Mouse (Mus musculus): ENCODE results near the gene Acvr1. TPM values are rescaled to one million over a fixed set of nuclear protein-coding genes. Genes with fewer than 3 reads are reported as not detected.

The Acvr1 gene
- polyA plus RNA-seq, 1 experiment from 2014 or later, result 12.9 TPM

DNA sequence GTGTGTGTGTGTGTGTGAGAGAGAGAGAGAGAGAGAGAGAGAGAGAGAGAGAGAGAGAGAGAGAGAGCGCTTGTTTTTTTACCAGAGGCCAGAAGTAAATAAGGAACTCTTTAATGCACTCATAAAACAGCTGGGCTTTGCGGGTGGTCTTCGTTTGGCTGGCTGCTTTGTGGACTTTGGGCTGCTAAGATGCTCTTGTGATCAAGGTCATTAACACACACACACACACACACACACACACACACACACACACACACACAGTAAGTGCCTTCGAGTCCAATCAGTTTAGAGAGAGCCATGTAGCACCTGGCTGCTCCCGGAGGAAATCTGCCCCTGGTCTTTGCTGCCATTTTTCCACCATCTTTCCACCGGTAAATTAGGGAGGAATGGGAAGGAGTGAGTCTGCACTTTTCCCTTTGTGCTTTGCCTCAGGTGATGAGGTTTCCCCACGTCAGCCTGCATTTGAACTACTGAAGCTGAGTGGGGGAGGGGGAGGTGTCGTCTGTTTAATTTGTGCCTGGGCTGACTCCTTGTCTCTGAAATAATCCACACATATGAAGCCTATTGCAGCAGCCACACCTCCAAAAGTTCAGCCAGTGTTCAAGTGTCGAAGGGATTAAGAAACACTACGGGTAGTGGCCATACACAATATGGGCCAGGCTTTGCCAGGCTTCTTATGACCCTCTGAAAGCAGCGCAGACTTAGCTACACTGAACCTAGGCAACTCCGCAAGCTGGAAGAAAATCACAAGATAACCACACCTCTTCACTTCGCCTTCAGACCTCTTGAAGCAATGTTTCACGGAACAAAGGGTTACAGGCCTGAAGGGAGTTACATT lies 80.3 kb downstream of the Acvr1 start:
- Histone ChIP-seq H3K4me1 (ENCODE audit: control insufficient read depth, insufficient read depth, low read length) (peaks cover 58% of the 10 kb centered on the region), H3K4me2 (no peak overlapping the region), H3K27me3 (ENCODE audit: control insufficient read depth, insufficient read depth, low read length) (no peaks in the 10 kb centered on the region), H3K9me3 (replicated peaks; ENCODE audit: control insufficient read depth, low read length) (no peaks in the 10 kb centered on the region), H3K9ac (ENCODE audit: low read depth, low read length) (no peak overlapping the region), H3K36me3 (ENCODE audit: control insufficient read depth, insufficient read depth, low read length) (0 out of 2 replicates have a peak, but pooled peaks cover 4% of the 10 kb centered on the region), H3K4me3 (ENCODE audit: low read depth, low read length) (no peak overlapping the region), H3K27ac (ENCODE audit: low read depth, low read length) (peak overlapping the region; percentile 29; the same call in 1 of the 2 replicates)
- 63% methylated on average over 14 of the region's 14 CpGs for WGBS (ENCODE audit: insufficient replicate concordance)
- no peak for ATAC-seq (replicated peaks; ENCODE audit: insufficient number of reproducible peaks, low FRiP score, low TSS enrichment)

DNA sequence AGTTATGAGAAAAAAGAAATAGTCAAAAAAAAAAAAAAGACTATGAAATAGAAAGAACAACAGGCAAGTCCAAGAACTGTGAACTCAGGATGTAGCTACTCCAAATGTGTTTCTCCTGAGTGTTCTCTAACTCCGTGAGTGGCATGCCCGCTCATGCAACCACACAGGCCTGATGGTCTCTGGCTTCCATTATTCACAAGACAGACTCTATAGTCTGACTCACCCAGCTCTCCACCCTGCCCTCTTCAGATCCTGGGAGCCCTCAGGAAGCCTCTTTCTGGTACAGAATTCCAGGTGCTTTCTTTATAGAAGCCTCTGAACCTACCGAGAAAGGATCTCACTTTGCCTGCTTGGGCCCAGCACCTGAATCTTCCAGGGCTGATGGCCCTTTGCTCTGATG lies 81.3 kb downstream of the Acvr1 start:
- WGBS (ENCODE audit: insufficient replicate concordance), result 75% methylated on average over 3 of the region's 3 CpGs
- Histone ChIP-seq H3K4me1 (ENCODE audit: control insufficient read depth, insufficient read depth, low read length) (peaks cover 58% of the 10 kb centered on the region), H3K4me3 (ENCODE audit: low read depth, low read length) (no peak overlapping the region), H3K9me3 (replicated peaks; ENCODE audit: control insufficient read depth, low read length) (no peaks in the 10 kb centered on the region), H3K36me3 (ENCODE audit: control insufficient read depth, insufficient read depth, low read length) (no peaks in the 10 kb centered on the region), H3K27ac (ENCODE audit: low read depth, low read length) (no peak overlapping the region), H3K27me3 (ENCODE audit: control insufficient read depth, insufficient read depth, low read length) (no peaks in the 10 kb centered on the region), H3K4me2 (no peak overlapping the region), H3K9ac (ENCODE audit: low read depth, low read length) (no peak overlapping the region)
- no peak for ATAC-seq (replicated peaks; ENCODE audit: insufficient number of reproducible peaks, low FRiP score, low TSS enrichment)

DNA sequence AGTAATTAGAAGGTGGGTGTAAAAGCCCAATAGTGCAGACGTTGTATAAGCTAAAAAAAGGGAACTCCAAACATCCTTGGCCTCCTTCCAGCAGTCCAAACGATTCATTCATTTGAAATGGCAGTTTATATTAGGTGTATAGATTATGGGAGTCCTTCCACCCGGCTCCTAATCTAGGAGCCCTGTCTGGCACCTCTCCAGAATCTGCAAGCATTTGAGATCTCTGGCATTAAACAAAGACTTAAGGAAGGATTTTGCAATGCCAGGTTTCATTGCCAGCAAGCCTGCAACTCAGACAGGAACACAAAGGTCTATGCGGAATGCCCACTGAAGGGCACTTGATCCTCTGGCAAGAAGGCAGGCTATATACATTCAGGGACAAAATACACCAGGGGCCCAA lies 81.8 kb downstream of the Acvr1 start:
- Histone ChIP-seq H3K36me3 (ENCODE audit: control insufficient read depth, insufficient read depth, low read length) (no peaks in the 10 kb centered on the region), H3K9me3 (replicated peaks; ENCODE audit: control insufficient read depth, low read length) (no peaks in the 10 kb centered on the region), H3K27me3 (ENCODE audit: control insufficient read depth, insufficient read depth, low read length) (no peaks in the 10 kb centered on the region), H3K27ac (ENCODE audit: low read depth, low read length) (peak overlapping the region; percentile 30; the same call in 1 of the 2 replicates), H3K9ac (ENCODE audit: low read depth, low read length) (no peak overlapping the region), H3K4me3 (ENCODE audit: low read depth, low read length) (no peak overlapping the region), H3K4me2 (no peak overlapping the region), H3K4me1 (ENCODE audit: control insufficient read depth, insufficient read depth, low read length) (peaks cover 58% of the 10 kb centered on the region)
- 28% methylated on average over 4 of the region's 4 CpGs for WGBS (ENCODE audit: insufficient replicate concordance)
- ATAC-seq (replicated peaks; ENCODE audit: insufficient number of reproducible peaks, low FRiP score, low TSS enrichment), result no peak

DNA sequence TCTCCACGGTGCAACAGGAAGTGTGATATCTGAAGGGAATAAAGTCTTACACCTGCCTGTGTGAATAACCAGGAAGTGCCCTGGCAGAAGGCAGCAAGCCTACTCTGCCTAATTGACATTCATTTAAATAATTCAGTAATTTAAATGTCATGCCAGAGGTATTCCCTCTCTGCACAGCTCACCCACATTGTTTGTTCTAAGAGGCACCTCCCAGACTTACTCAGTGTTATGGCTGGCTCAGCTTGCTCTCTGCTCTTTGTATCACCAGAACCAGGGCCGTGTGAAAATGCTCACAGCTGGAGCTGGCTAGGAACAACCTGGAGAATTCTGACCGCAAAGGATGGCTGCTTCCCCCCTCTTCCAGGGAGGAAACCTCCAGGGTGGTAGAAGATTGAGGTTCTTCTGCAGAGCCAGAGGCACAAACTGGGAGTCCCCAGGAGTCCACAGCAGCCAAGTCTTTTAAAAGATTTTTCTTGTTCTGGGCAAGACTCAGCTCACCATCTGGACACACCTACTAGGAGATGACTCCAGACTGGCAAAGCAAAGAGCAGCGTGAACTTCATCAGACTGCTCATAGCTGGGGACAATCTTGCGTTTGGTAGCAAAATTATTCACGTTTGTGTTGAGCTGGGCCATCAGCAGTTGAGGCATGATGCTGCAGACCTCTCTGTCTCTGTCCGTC lies 82.5 kb downstream of the Acvr1 start:
- no peak overlapping the region for H3K4me3 ChIP-seq (ENCODE audit: low read depth, low read length)
- peaks cover 51% of the 10 kb centered on the region for H3K4me1 ChIP-seq (ENCODE audit: control insufficient read depth, insufficient read depth, low read length)
- H3K27ac ChIP-seq (ENCODE audit: low read depth, low read length), result peak overlapping the region; percentile 30
- WGBS (ENCODE audit: insufficient replicate concordance), result 41% methylated on average over 7 of the region's 7 CpGs
- H3K36me3 ChIP-seq (ENCODE audit: control insufficient read depth, insufficient read depth, low read length), result no peaks in the 10 kb centered on the region
- H3K9ac ChIP-seq (ENCODE audit: low read depth, low read length), result no peak overlapping the region
- H3K9me3 ChIP-seq (replicated peaks; ENCODE audit: control insufficient read depth, low read length), result no peaks in the 10 kb centered on the region
- ATAC-seq (replicated peaks; ENCODE audit: insufficient number of reproducible peaks, low FRiP score, low TSS enrichment), result no peak
- H3K27me3 ChIP-seq (ENCODE audit: control insufficient read depth, insufficient read depth, low read length), result no peaks in the 10 kb centered on the region
- no peak overlapping the region for H3K4me2 ChIP-seq

DNA sequence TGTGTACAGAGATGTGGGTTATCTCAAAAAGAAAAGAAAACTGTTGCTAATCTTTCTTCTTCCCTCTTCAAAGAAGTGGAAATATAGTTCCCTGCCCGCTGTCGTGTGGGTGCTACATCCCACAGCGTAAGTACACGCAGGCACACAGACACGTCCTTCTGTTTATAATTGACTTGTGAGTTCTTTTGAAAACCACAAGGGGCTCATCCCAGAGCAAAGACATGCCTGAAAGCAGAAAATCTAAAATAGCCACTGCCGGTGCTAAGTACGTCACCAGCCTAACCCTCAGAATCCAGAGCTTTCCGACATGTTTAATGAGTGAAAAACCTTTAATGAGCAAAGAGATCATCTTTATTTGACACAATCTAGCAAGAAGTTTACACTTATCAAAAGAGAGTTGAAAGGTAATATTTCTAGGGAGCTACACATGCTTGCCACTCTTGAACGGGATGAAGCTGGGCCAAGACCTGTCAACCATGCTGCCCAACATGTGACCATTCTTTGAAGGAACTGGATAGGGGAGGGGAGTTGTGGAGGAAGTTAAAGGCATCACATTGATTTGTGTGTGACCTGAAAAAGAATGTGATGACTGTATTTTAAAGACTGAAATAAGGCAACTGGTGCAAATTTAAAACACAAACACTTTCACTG lies 85.4 kb downstream of the Acvr1 start:
- Histone ChIP-seq H3K9me3 (replicated peaks; ENCODE audit: control insufficient read depth, low read length) (no peaks in the 10 kb centered on the region), H3K27ac (ENCODE audit: low read depth, low read length) (no peak overlapping the region), H3K27me3 (ENCODE audit: control insufficient read depth, insufficient read depth, low read length) (no peaks in the 10 kb centered on the region), H3K9ac (ENCODE audit: low read depth, low read length) (no peak overlapping the region), H3K36me3 (ENCODE audit: control insufficient read depth, insufficient read depth, low read length) (no peaks in the 10 kb centered on the region), H3K4me1 (ENCODE audit: control insufficient read depth, insufficient read depth, low read length) (peaks cover 22% of the 10 kb centered on the region), H3K4me2 (no peak overlapping the region), H3K4me3 (ENCODE audit: low read depth, low read length) (no peak overlapping the region)
- WGBS (ENCODE audit: insufficient replicate concordance), result 82% methylated on average over 9 of the region's 9 CpGs
- no peak for ATAC-seq (replicated peaks; ENCODE audit: insufficient number of reproducible peaks, low FRiP score, low TSS enrichment)

DNA sequence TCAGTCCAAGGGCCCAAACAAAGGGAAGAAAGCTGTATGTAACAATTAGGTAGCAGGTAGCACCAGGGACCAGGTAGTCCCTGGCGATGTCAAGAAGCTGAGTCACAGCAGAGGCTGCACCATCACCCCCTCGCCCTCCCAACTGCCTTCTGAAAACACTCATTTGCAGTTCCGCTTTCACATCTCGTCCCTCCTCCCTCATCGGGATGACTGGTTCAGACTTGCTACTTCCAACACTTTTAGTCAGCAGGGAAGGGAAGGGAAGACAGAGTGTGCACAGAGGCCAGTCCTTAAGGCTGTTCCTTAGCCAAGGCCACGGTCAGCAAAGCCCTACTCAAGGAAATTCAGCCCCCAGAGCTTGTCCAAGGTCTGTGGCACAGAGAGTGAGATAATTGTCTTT lies 86.2 kb downstream of the Acvr1 start:
- Histone ChIP-seq H3K4me1 (ENCODE audit: control insufficient read depth, insufficient read depth, low read length) (peaks cover 17% of the 10 kb centered on the region), H3K9ac (ENCODE audit: low read depth, low read length) (no peak overlapping the region), H3K9me3 (replicated peaks; ENCODE audit: control insufficient read depth, low read length) (no peaks in the 10 kb centered on the region), H3K36me3 (ENCODE audit: control insufficient read depth, insufficient read depth, low read length) (no peaks in the 10 kb centered on the region), H3K4me2 (no peak overlapping the region), H3K27ac (ENCODE audit: low read depth, low read length) (no peak overlapping the region), H3K4me3 (ENCODE audit: low read depth, low read length) (no peak overlapping the region), H3K27me3 (ENCODE audit: control insufficient read depth, insufficient read depth, low read length) (no peaks in the 10 kb centered on the region)
- WGBS (ENCODE audit: insufficient replicate concordance), result 75% methylated on average over 6 of the region's 6 CpGs
- no peak for ATAC-seq (replicated peaks; ENCODE audit: insufficient number of reproducible peaks, low FRiP score, low TSS enrichment)

DNA sequence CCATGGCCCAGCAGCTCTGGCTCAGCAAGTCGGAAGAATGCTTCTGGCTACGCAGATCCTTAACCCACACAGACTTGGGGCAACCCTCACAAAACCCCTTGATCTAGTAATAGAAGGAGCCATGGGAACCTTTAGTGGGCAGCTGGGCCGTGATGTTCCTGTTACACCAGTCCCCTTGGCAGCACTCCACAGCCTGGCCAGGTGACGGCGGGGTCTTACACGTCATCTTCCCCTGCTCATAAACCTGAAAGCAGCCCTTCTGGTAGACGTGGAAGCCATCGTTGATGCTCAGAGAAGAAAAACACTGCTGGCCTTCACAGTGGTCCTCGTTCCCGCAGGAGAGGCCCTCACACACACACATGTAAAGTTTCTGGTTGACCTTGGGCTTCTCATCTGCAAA lies 87.4 kb downstream of the Acvr1 start:
- WGBS (ENCODE audit: insufficient replicate concordance), result 86% methylated on average over 10 of the region's 10 CpGs
- Histone ChIP-seq H3K9me3 (replicated peaks; ENCODE audit: control insufficient read depth, low read length) (no peaks in the 10 kb centered on the region), H3K27ac (ENCODE audit: low read depth, low read length) (no peak overlapping the region)

DNA sequence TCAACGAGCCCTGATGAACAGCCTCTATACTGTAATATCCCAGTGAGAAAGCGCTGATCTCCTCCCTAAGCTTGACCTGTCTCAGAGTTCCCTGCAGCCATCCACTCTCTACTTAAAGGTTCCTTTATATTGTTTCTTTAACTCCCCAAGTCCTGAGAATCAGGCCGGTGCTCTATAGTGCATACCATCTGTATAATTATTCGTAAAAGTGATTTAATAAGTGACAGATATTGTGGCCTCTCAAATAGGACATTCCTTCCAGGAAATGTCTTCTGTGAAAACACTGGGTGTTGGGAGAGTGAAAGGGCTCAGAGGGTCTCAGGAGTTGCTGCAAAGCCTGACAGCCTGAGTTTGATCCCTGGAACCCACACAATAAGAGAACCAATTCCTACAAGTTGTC lies 88.8 kb downstream of the Acvr1 start:
- Histone ChIP-seq H3K36me3 (ENCODE audit: control insufficient read depth, insufficient read depth, low read length) (peaks cover 3% of the 10 kb centered on the region), H3K27me3 (ENCODE audit: control insufficient read depth, insufficient read depth, low read length) (no peaks in the 10 kb centered on the region), H3K4me3 (ENCODE audit: low read depth, low read length) (no peak overlapping the region), H3K27ac (ENCODE audit: low read depth, low read length) (no peak overlapping the region), H3K9ac (ENCODE audit: low read depth, low read length) (no peak overlapping the region), H3K4me2 (no peak overlapping the region), H3K4me1 (ENCODE audit: control insufficient read depth, insufficient read depth, low read length) (no peaks in the 10 kb centered on the region), H3K9me3 (replicated peaks; ENCODE audit: control insufficient read depth, low read length) (no peaks in the 10 kb centered on the region)
- ATAC-seq (replicated peaks; ENCODE audit: insufficient number of reproducible peaks, low FRiP score, low TSS enrichment), result no peak
- 91% methylated on average over 4 of the region's 4 CpGs for WGBS (ENCODE audit: insufficient replicate concordance)

More for the DNA sequence above, 87.4 kb downstream of the Acvr1 start:
- no peaks in the 10 kb centered on the region for H3K36me3 ChIP-seq (ENCODE audit: control insufficient read depth, insufficient read depth, low read length)
- H3K4me3 ChIP-seq (ENCODE audit: low read depth, low read length), result no peak overlapping the region
- H3K4me1 ChIP-seq (ENCODE audit: control insufficient read depth, insufficient read depth, low read length), result peaks cover 8% of the 10 kb centered on the region
- ATAC-seq (replicated peaks; ENCODE audit: insufficient number of reproducible peaks, low FRiP score, low TSS enrichment), result no peak
- no peaks in the 10 kb centered on the region for H3K27me3 ChIP-seq (ENCODE audit: control insufficient read depth, insufficient read depth, low read length)
- no peak overlapping the region for H3K9ac ChIP-seq (ENCODE audit: low read depth, low read length)
- H3K4me2 ChIP-seq, result no peak overlapping the region
